Mouse (Mus musculus): ENCODE data around the gene Naa38.

- no peak for TF ChIP-seq CTCF (IDR thresholded peaks at IDR 0.05; ENCODE audit: control insufficient read depth, insufficient read depth, low read length)
- no peak for TF ChIP-seq POLR2A (IDR thresholded peaks at IDR 0.05; ENCODE audit: borderline replicate concordance, control insufficient read depth, low read depth, low read length)
These were observed 26.1 kb downstream of the Naa38 start for GRCm38 (mm10) chr11:69421131-69421977.
